Mouse (Mus musculus): Measurements from ENCODE around the gene Add3. TPM values are rescaled to one million over a fixed set of nuclear protein-coding genes. Genes with fewer than 3 reads are reported as not detected.

Gene Add3
- polyA plus RNA-seq, 2 experiments from 2014 or later = 128 to 172 TPM

DNA sequence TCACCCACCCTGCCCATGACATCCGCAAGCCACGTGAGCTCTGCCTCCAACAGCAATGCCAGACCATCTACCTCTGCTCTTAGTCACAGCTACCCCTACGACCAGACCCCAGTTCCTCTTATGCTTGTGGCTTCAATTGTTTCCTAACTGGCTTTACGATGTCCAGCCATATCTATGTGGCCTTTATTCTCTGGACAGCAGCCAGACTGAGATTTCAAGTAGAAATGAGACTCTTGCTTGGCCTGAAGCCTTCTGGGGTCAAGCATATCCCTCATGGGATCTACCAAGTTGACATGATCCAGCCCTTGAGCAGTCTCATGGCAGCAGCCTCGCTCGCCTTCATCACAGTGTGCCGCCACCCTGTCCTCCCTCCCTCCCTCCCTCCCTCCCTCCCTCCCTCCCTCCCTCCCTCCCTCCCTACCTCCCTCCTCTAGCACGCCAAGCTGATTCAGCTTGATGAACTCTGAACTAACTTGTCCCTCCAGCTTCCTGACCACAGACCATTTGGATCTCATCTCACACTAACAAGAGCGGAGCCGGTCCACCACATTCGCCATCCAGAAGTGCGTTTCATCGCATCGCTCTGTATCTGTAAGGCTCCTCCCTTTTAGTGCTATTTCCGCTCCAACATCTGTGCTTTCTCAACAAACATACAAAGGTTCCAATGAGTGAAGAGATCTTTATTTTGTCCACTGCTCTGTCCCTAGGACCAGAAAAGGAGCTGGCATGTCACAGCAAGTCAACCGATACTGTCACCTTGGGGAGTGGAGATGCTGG lies 9.7 kb upstream of the Add3 start:
- ATAC-seq = no peak

DNA sequence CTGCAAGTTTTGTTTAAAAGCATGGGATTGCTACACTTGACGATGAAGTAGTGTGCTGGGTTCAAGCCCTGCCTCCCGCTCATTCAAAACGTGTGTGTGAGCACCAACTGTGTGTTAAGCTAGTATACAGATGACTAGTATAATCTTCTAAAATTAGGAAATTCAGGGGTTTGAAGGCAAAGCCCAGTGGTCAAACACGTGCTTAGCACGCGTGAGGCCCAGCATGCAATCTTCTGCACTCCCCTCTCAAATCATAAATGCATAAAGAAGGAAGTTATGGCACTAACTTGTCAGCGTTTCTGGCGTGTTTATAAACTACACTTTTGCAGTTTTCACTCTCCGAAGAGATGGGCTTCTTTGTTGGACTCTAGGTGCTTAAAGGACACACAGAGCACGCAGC lies 7.8 kb upstream of the Add3 start:
- ATAC-seq = no peak

DNA sequence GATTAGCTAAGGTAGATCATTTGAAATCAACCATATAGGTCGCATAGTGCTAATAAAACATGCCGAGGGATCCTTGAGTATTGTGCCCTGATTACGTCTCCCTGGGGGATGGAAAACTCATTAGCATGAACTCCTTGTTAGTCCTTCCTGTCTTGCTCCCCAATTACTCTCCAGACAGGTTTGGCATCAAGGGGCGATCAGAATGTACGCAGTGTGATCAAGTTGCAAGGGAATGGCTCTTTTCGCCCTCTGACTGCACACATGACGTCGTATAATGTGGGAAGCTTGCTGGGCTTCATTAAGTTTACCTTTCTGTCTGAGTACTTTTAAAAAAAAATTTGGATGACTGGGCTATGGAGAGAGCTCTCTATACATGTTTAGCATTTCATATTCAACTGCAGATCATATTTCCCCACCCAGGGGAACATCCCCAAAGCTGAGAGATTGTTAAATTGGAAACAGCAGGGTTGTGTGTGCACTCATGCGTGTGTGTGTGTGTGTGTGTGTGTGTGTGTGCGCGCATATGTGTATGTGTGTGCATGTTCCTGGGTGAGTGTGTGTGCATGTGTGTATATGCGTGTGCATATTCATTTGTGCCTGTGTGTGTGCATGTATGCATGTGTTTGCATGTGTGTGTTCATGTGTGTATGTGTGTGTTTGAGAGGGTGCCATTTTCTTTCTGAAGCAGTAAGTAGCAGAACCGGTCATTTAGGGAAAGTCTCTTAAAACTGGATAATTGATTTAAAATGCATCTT lies 3.7 kb upstream of the Add3 start:
- no peak for ATAC-seq

DNA sequence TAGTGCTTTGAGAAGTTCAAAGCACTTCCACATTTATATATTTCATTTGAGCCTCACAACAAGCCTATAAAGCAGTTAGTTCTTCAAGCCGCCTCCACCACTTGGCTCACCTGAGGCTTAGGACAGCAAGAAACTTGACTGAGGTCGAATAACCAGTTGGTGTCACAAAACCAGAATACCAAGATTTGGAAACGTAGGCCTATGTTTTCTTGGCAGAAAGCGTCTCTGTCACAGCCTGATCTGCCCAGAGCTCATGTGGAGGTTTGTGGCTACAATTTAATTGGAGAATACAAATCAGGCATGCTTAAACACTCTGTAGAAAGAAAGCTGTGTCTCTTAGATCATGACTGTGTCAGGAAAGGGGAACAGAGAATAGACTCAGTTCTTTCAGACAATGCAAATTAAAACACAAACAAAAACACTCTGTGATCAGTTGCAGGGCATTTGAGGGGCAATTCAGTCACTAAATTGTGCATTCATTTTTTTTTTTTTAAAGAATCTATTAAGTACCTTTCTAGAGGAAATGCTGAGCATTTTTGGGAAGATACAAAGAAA lies 3.0 kb upstream of the Add3 start:
- no peak for ATAC-seq

DNA sequence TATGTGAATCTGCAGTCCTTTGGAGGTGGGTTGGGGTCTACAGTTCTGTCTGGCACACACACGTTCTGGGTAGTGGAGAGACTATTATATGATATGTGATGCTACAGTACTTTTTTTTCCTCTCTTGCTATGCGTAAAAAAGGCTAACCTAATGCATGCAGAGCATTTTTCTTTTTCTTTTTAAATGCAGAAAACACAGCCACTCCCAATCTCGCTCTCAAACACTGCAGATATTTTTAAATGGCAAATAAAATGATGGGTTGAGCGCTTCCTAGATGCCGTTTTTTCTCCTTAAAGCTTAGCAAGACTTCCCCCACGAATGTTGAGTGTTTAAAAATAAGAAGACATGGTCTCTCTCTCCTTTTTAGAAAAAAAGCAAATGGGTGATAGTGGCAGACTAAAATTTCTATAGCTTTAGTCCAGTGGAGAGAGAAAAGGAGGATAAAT lies 584 bp downstream of the Add3 start:
- no peak for ATAC-seq

DNA sequence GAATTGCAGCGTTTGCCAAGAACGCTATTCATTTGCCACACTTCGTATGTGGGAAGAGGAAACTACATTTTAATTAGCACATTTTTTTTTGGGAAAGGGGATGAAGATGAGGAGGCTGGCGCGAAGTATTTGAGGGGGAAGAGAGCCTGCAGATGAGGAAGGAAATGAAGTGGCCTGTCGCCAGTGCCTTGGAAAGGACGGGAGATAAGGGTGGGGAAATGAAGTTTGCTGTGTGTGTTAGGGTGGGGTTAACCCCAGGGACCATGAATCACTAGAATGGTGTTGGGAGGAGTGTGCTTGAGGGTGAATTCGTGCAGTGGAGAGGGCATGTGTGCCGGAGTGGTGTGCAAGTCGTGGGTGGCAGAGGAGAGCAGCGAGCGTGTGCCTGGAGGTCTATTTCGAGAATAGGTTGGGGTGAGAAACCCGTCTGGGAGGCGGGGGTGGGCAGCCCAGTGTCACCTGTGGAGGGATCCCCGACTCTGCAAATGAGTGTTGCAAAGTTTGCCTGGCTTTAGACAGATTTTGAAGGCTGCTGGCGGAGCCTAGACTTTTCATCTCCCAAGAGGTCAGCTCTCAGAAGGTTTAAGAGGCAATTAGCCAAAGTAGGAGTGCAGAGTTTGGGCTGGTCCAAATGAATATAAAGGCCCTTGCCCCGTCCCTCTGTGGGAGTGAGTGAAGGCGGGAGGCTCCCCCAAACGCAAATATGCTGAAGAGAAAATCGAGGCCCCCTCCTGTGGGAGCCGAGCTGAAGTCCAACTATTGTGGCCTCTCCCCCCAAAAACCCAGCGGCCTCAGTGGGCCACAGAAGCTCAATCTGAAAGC lies 1.2 kb downstream of the Add3 start:
- ATAC-seq = no peak

DNA sequence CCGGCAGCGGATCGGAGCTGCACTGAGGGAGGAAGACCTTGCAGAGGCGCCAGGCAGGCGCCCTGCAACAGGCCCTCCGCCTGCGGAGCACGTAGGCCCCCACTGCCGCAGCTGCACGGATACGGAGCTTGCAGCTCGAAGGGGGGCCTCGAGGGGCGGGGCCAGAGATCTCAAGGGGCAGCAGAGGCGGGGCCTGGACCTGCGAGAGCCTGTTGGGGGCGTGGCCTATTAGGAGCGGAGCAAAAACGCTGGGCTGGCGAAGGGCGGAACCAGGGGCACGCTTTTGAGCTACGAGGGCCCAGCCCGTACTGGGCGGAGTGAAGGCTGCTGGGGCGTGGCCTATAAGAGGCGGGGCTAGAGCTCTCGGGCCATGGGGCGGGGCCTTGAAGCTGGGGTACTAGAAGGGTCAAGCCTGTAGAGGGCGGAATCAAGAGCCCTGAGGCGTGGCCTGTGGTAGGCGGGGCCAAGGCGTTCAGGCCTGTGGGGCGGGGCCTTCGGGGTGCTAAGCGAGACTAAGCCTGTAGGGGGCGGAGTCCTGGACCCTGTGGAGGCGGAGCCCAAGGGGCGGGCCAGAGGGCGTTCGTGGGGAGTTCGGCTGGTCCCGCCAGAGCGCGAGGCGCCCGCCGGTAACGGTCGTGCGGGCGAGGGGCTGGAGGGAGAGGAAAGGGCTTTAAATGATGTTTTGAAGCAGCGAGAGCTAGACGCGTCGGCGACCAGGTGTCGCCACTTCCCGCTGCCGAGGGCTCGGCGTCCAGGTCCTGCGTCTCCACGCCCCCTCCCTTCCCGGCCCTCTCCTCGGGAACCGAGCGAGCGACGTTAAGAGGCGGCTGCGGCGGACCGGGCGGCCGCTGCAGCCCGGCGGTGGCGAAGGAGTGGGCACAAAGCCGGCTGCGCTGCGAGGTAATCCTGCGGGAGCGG lies 2.2 kb downstream of the Add3 start:
- ATAC-seq = peak; percentile 86

DNA sequence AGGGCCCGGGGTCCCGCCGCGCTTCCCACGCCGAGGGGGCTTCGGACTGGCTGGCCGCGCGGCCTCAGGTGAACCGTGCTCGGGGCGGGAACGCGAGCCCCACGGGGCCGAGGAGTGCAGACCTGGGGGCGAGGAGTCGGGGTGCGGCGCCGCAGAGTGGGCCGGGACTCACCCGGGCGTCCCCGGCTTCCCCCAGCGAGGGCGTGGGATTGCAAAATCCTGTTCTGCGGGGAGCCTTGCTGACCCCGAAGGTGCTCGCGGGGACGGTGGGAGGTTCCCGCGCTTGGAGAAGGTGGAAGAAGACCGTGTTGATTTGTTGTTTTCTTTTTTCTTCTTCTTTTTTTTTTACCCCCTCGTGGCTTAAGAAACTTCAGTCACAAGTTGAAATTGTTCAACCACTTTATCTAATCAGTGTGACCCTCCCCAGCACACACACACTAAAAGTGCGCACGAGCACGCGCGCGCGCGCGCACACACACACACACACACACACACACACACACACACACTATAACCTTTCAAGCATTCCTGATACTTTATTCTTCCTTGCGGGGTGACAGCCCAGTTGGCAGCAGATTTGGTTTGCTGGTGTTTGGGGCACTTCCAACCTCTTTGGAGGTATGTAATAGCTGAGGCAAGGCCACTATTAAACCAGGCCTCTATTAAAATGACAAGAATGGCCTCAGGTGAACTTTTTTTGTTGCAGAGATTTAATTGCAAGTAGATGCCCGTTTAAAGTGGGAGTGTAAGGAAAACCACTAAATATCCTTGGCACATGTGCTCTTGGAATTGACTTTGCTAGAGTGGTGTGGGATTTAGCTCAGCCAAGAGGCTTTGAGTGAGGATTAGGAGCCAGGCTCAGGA lies 3.1 kb downstream of the Add3 start:
- no peak for ATAC-seq

DNA sequence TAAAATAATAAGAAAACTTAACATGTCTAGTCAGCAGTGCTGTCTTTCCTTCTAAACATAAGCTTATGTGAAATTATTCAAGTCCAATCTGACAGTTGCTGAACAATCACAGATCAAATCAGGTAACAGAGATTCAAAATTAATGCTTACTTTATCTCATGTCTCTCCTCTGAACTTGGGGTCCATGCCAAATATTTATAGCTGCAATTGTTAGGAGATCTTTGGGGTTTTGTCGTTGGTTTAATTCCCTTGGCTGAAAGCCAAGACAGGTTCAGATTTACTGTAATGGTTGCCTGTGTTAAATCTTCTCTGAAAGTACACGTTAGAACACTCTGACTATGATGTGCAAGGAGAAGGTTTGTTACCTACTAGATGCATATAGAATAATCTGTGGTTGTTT lies 4.8 kb downstream of the Add3 start:
- no peak for ATAC-seq

DNA sequence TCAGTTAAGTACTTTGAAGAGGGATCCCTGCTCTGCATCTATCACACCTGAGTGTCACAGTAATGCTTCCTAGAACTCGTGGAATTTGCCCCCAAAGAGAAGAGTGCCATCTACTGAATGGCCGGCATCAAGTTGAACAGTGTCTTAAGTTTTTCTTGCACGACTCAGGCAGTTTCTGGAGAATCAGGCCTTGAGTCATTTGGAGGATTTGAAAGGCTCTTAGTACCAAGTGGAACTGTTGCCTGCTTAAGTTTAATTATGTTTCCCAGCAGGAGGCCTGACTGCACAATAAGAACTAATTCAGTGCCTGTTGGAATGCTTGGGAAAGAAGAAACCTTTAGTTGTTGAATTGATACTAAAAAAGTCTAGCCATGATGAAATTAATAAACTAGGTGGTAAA lies 9.1 kb downstream of the Add3 start:
- ATAC-seq = no peak

DNA sequence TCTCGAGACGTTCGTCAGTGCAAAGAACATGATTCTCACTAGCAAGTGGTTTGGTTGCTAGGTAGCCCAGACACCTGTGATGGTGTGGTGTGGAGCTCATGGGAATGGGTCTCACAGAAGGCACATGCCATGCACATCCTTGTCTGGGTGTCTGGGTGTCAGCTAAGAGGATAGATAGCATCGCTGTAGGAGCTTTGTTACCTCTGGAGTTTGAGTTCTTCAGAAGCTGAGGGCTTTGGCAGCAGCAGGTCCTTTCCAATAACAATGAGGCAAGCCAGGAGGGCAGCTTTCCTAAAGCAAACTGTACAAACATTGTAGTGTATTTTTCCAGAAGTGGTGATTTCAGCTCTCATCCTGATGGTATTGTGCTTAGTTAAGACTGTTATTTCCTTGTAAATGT lies 12.2 kb downstream of the Add3 start:
- no peak for ATAC-seq

DNA sequence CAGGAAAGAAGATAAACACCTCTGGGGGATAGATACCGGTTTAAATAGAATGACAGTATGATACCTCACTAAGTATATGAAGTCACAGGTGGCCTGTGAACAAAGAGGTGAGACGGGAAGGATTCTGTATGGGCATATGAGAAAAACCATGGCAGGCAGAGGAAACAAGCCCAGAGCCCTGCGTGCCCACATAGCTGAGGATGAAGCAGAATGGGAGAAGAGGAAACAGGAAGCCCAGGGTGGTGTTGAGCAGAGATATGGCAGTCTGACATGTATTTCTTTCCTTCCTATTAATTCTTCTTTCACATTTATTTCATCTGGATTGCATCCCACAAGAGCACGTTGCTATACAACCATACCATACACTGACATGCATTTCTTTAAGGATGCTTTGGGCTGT lies 12.9 kb downstream of the Add3 start:
- ATAC-seq = no peak

DNA sequence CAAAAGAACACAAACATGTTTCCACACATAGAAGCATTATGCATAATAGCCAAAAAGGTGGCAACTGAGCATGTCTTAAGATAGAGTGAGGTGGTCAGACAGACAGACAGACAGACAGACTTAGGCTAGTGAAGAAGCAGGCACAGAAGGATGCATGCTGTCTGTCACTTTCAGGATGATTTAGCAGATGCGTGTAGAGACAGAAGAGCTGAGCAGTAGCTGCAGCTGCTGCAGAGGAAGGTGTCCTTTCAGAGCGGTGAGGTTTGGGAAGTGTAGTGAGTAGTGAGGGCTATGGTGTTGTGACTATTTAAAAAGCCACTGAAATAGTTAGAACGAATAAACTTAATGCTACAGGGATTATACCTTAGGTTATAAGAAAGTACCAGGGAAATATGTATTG lies 13.9 kb downstream of the Add3 start:
- no peak for ATAC-seq

DNA sequence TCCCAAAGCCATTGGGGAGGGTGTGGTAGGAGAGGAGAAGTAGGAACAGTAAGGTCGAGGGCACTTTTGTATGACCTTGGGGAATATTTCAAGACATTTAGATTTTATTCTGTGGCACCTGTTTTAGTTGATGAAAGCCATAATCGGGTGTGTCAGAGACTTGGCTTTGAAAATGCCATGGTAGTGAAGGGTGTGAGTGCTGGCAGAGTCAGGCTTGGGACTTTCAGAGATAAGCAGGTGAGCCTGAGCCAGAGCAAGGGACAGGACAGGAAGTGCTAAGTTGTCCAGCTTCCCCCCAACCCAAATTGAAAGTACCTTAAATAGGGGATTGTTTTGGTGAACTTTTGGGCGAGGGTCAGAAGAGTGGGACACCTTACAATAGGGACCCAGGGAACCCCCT lies 16.1 kb downstream of the Add3 start:
- no peak for ATAC-seq

DNA sequence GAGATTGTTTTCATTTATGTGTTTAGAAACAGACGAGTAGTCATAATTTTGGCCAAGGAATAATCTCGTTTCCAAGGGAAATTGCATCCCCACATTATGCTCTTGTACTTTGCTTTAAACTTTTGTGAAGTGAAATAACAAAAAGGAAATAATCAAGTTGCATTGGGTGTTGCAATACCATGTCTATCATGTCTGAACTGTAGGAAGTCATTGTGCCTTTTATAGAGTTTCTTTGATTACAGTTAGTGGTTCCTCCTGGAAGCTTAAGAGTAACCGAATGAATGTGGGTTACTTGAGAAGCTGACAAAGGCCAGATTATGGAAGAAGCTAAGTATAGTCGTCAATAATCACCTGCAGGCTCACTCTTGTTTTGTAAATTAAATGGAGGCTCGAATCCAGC lies 16.9 kb downstream of the Add3 start:
- no peak for ATAC-seq

DNA sequence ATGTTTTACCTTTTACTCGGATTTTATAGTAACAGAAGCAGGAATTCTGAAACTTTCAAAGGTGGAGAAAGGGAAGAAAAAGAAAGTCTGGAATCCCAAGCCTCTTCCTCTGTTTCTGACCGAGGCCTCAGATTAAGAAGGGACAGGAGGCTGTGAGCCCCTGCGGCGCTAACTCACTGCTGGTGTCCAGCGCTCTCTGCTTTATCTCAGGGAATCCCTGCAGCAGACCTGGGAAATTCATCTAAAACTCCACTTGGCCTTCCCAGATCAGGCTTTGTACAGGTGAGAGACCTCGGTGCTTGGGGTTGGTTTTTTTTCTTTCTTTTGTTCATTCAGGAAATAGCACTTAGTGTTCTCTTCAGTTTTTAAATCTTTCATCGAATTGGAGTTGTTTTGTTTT lies 19.1 kb downstream of the Add3 start:
- ATAC-seq = no peak

DNA sequence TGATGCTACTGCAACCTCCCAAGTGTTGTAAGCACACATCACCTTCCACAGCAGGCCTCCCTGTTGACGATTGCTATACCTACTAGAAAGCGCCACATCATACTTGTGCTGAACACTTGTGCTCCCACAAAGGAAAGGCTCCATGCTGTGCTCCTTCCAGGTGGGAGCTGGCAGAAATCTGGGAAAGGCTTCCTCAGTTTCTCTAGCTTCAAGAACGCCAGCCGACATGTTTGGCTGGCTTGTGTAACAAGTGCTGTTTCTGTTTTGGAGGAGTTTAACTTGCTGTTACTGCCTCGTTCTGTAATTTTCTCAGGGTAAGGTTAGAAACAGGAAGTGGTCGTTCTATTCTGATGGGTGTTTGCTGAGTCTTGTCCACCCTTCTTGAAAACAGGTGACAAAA lies 22.7 kb downstream of the Add3 start:
- peak; percentile 74 for ATAC-seq

DNA sequence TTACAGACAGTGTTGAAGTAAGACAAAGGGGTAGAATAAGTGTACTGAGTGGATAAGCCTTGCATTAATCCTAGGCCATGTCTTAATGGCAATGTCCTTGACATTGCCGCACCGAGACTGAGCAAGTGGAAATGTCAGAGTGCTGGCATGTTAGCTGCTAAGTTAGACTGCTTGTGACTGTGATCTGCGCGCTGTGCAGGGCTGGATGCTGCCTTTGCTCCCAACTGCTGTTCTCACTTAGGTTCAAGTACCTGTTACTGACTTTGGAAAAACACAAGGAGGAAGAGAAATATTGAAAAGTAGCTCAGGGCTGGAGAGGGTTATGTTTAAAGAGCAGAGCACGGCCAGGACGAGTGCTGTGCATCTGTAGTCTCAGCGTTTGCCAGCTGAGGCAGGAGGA lies 24.4 kb downstream of the Add3 start:
- no peak for ATAC-seq

DNA sequence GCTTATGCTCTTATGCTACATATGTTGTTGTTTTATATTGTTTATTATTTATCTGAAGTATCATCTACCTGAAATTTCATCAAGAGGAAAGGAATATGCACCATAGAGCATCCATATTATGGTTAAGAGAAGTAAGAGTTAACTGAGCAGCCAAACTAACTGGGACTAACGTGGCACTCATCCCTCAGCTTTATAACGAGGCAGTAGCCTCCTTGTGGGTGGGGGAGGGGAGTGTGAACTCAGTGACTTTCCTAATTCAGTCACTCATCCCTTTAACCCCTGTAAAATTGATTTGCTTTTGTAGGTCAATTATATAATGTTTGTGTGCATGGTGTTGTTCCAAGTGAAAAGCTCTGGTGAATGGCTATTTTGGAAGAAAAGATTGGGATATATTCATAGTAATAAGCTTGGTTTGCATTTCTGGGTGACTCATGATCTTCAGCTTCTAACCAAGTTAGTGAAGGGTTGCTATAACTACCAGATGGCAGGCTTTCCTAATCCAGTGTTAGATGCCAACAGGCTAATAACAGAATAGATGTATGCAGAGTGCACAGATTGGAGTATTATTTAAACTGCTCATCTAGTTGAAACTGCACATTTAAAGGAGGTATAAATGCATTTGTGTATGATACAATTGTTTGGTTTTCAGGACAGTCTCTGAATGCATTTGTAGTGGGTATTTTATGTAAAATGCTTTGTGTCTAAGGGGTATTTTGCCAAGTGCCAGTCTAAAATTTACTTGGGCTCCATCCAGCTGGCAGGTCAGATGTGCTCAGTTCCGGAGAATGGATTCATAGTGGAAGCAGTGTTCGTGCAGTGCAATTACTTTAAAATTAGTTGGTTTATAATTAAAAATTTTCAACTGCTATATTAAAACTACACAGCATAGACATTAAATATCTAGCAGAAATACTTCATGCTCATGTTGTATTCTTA lies 25.3 kb downstream of the Add3 start:
- no peak for ATAC-seq

DNA sequence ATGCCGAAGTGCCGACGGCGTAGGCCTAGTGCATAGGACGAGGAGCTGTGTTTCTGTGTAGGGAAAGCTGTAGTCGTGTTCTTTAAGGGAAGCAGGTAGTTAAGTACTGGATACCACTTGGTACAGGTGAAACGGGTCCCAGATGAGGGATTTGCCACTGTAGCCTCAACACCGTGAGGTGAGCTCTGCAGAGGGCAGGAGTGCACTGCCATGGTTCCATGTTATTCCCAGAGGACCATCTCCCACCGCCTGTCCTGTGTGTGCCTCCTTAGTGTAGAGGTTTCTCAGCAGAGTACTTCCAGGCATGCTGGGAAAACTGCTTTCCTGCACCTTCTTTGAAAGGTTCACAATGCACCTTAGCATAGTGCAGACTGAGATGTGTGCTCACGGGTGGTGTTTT lies 26.1 kb downstream of the Add3 start:
- ATAC-seq = no peak

All from CD4-positive, CD25-positive, alpha-beta regulatory T cell, adult 4 months (primary cell).